25 mouse cellular contexts compared by ENCODE assay signal in the genomic region with DNA sequence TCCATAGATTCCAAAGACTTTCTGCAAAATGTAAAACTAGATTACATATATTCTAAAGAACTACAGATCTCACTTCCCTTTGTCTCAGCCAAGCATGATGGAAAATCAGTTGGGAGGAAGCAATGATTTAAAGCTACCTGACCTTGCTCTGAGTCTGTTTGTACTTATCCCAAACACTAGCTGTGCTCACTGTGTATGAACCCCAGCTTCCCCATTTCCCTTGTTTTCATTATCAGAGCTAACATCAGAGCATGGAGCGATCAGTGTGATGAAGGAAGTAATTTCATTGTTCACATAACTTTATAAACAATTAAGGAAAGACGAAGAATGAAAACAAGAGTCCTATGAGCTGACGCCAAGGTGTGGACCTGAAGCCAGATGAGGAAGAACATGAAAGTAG.
DNase-seq lines count a peak whose midpoint lies in the region; ATAC-seq and TF ChIP-seq lines count a peak whose summit lies in the region.
"Had no signal": no experiment of that assay in that cellular context is flagged by ENCODE, and none has a peak within 500 bp of the region (broad histone marks: within the 10 kb centered on the region; RNA-seq: fewer than 3 reads in every experiment).

No protein-coding gene starts in this region.

- peaks cover 24% of the 10 kb centered on the region for H3K36me3 ChIP-seq in lung, embryonic 14.5 days (ENCODE audit: insufficient read depth)

- no peaks in the 10 kb centered on the region for H3K27me3 ChIP-seq in lung, embryonic 14.5 days (ENCODE audit: insufficient read depth, low read length)
- H3K27me3 ChIP-seq: embryonic facial prominence, embryonic 13.5 days; embryonic facial prominence, embryonic 15.5 days; forebrain, embryonic 12.5 days had no signal

- no peaks in the 10 kb centered on the region for H3K9me3 ChIP-seq in lung, embryonic 14.5 days (ENCODE audit: low read depth, low read length)
- H3K9me3 ChIP-seq: embryonic facial prominence, embryonic 13.5 days; embryonic facial prominence, embryonic 15.5 days; forebrain, embryonic 10.5 days; forebrain, embryonic 12.5 days had no signal

- 80% methylated on average over 3 of the region's 3 CpGs for WGBS in lung, embryonic 14.5 days

- H3K4me3 ChIP-seq in lung, embryonic 14.5 days (ENCODE audit: low read depth, low read length): no peak overlapping the region
- H3K4me3 ChIP-seq: embryonic facial prominence, embryonic 13.5 days; embryonic facial prominence, embryonic 15.5 days; erythroblast, embryonic 14.5 days; forebrain, embryonic 10.5 days; forebrain, embryonic 12.5 days had no signal

- no peaks in the 10 kb centered on the region for H3K4me1 ChIP-seq in lung, embryonic 14.5 days (ENCODE audit: insufficient read depth)
- H3K4me1 ChIP-seq: embryonic facial prominence, embryonic 13.5 days; embryonic facial prominence, embryonic 15.5 days; forebrain, embryonic 10.5 days; forebrain, embryonic 12.5 days had no signal

- DNase-seq in lung, embryonic 14.5 days: peak; percentile 54
- DNase-seq in lung, postnatal 36 days: no peak
- DNase-seq in lung, postnatal 10 days: peak; percentile 3
- DNase-seq in lung, postnatal 14 days: no peak
- no peak for DNase-seq in kidney, postnatal 25 days
- DNase-seq: adrenal gland, adult 2 months; adrenal gland, postnatal 10 days; adrenal gland, postnatal 25 days; B cell, adult 2 months; cerebellum, adult 11 months; cerebellum, adult 18-20 months; cerebellum, adult 8-10 months; cerebellum, adult 9-11 months; cerebellum, postnatal 14 days; cerebellum, postnatal 36 days; embryo, embryonic 11 days had no signal

- ATAC-seq in lung, embryonic 14.5 days (ENCODE audit: insufficient read depth): no peak
- ATAC-seq in megakaryocyte, adult 5-6 weeks (ENCODE audit: poor library complexity, severe bottlenecking): 0 out of 2 replicates have a peak, but pooled peaks have one; percentile 5
- ATAC-seq: CD4-positive, CD25-positive, alpha-beta regulatory T cell, adult 4 months; forebrain, embryonic 14.5 days; forebrain, embryonic 16.5 days had no signal

- TF ChIP-seq CTCF in lung, embryonic 14.5 days (IDR thresholded peaks at IDR 0.05; ENCODE audit: low read depth): no peak

- H3K9ac ChIP-seq in lung, embryonic 14.5 days: no peak overlapping the region
- H3K9ac ChIP-seq: embryonic facial prominence, embryonic 13.5 days; embryonic facial prominence, embryonic 15.5 days; forebrain, embryonic 12.5 days had no signal

- no peak overlapping the region for H3K27ac ChIP-seq in lung, embryonic 14.5 days (ENCODE audit: low read depth)
- H3K27ac ChIP-seq: embryonic facial prominence, embryonic 13.5 days; embryonic facial prominence, embryonic 15.5 days; forebrain, embryonic 10.5 days; forebrain, embryonic 12.5 days had no signal

- H3K4me2 ChIP-seq in lung, embryonic 14.5 days: no peak overlapping the region
- H3K4me2 ChIP-seq: embryonic facial prominence, embryonic 13.5 days; embryonic facial prominence, embryonic 15.5 days; forebrain, embryonic 12.5 days had no signal

Comparison
In these comparisons a context has a peak if more than half of its experiments do, and no peak if none do; other contexts are left out.
1. DNase-seq: peak in lung, embryonic 14.5 days (single experiment) and lung, postnatal 10 days (single experiment); none in lung, postnatal 36 days (single experiment), lung, postnatal 14 days (single experiment) and kidney, postnatal 25 days (0 of 2).